Mouse (Mus musculus) kidney, adult 11 months (tissue): ENCODE measurements around the gene Kndc1.

Source experiments
- DNase-seq: peaks from one replicate; pipeline ENCODE4 v3.0.0; 2022

Gene Kndc1

GRCm38 (mm10) chr7:139894655-139895557 lies at the start of gene Kndc1:
Gene Kndc1 (plus strand): TSS chr7:139894696.
- no peak for DNase-seq

GRCm38 (mm10) chr7:139845101-139845500 lies 49.4 kb upstream of the Kndc1 start:
- no peak for DNase-seq

- no peak for DNase-seq
Measured at GRCm38 (mm10) chr7:139850152-139850551, 44.3 kb upstream of the Kndc1 start.

- DNase-seq = no peak
Measured at GRCm38 (mm10) chr7:139850677-139851076, 43.8 kb upstream of the Kndc1 start.

- no peak for DNase-seq
Measured at GRCm38 (mm10) chr7:139851098-139851497, 43.4 kb upstream of the Kndc1 start.

- no peak for DNase-seq
Measured at GRCm38 (mm10) chr7:139855261-139855660, 39.2 kb upstream of the Kndc1 start.

GRCm38 (mm10) chr7:139861411-139861810 lies 33.1 kb upstream of the Kndc1 start:
- peak; percentile 30 for DNase-seq

- DNase-seq = no peak
Measured at GRCm38 (mm10) chr7:139863076-139863475, 31.4 kb upstream of the Kndc1 start.

- DNase-seq = no peak
Measured at GRCm38 (mm10) chr7:139864253-139864652, 30.2 kb upstream of the Kndc1 start.

- no peak for DNase-seq
Measured at GRCm38 (mm10) chr7:139864871-139865270, 29.6 kb upstream of the Kndc1 start.

GRCm38 (mm10) chr7:139871014-139871413 lies 23.5 kb upstream of the Kndc1 start:
- DNase-seq = no peak

- DNase-seq = no peak
Measured at GRCm38 (mm10) chr7:139877167-139877792, 17.2 kb upstream of the Kndc1 start.

- DNase-seq = no peak
Measured at GRCm38 (mm10) chr7:139878122-139878521, 16.4 kb upstream of the Kndc1 start.

GRCm38 (mm10) chr7:139878621-139879020 lies 15.9 kb upstream of the Kndc1 start:
- DNase-seq = no peak

- DNase-seq = no peak
Measured at GRCm38 (mm10) chr7:139883545-139883944, 11.0 kb upstream of the Kndc1 start.

GRCm38 (mm10) chr7:139891779-139892178 lies 2.7 kb upstream of the Kndc1 start:
- no peak for DNase-seq

- DNase-seq = no peak
Measured at GRCm38 (mm10) chr7:139896271-139896670, 1.8 kb downstream of the Kndc1 start.

- no peak for DNase-seq
Measured at GRCm38 (mm10) chr7:139896796-139897195, 2.3 kb downstream of the Kndc1 start.

GRCm38 (mm10) chr7:139898606-139899005 lies 4.1 kb downstream of the Kndc1 start:
- no peak for DNase-seq

- no peak for DNase-seq
Measured at GRCm38 (mm10) chr7:139899505-139899904, 5.0 kb downstream of the Kndc1 start.

- DNase-seq = no peak
Measured at GRCm38 (mm10) chr7:139900456-139900855, 6.0 kb downstream of the Kndc1 start.

GRCm38 (mm10) chr7:139900896-139901295 lies 6.4 kb downstream of the Kndc1 start:
- DNase-seq = no peak

- no peak for DNase-seq
Measured at GRCm38 (mm10) chr7:139901981-139902380, 7.5 kb downstream of the Kndc1 start.

GRCm38 (mm10) chr7:139905261-139905660 lies 10.8 kb downstream of the Kndc1 start:
- no peak for DNase-seq
